In the genomic region with DNA sequence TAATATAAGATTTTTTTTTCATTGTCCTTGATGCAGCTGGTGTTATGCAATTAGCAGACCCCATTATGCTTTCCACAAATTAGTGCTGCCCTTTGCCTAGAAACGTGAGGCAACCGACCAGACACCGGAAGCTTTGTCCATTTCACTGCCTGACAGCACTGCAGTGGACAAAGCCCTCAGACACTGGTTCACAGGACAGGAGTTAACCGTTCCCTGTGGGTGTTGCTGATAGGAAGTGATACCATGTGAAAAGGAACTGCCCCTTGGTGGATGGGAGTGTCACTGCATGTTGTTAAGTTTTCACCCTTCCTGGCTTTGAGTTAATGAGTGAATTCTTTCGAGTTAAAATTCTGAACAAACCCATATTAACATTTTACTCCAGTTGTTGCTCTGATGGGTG, we compare ENCODE assay signal across 9 mouse cellular contexts.
DNase-seq lines count a peak whose midpoint lies in the region; ATAC-seq and TF ChIP-seq lines count a peak whose summit lies in the region.
"Had no signal": no experiment of that assay in that cellular context is flagged by ENCODE, and none has a peak within 500 bp of the region (broad histone marks: within the 10 kb centered on the region; RNA-seq: fewer than 3 reads in every experiment).

No protein-coding gene starts in this region.

- H3K4me2 ChIP-seq in forebrain, embryonic 12.5 days: peak overlapping the region; percentile 48; the same call in 1 of the 2 replicates

- peak; percentile 42 for ATAC-seq in forebrain, embryonic 12.5 days (ENCODE audit: low FRiP score)
- ATAC-seq in megakaryocyte-erythroid progenitor cell, adult 5-6 weeks (replicated peaks; ENCODE audit: low FRiP score, low TSS enrichment, poor library complexity, severe bottlenecking): no peak

- H3K9ac ChIP-seq in forebrain, embryonic 12.5 days: no peak overlapping the region

- WGBS in forebrain, embryonic 12.5 days: 15% methylated on average over 5 of the region's 5 CpGs

- no peak for DNase-seq in left cerebral cortex, adult 2 months (ENCODE audit: extremely low spot score in 1 of 2, low spot score in 2 of 2)
- DNase-seq in left cerebral cortex, postnatal 10 days (ENCODE audit: extremely low spot score in 1 of 2, low spot score in 2 of 2): no peak
- peak; percentile 21 for DNase-seq in kidney, postnatal 10 days
- peak; percentile 77 for DNase-seq in retina, embryonic 14.5 days (ENCODE audit: low spot score)
- DNase-seq in cerebellum, adult 8-10 months: no peak
- no peak for DNase-seq in cerebellum, adult 11-12 months

- intact Hi-C loops in left cerebral cortex, adult 2 months (cut with DNase I): loop anchor here (5.0 kb wide), 4 partner anchors 60 to 1290 kb away; a partner anchor contains a TSS
- intact Hi-C loops in left cerebral cortex, postnatal 10 days (cut with DNase I): loop anchor here (5.0 to 10.0 kb wide), 2 partner anchors 520 to 742 kb away; no protein-coding TSS in a partner anchor

- no peak overlapping the region for H3K27ac ChIP-seq in left cerebral cortex, adult 2 months
- H3K27ac ChIP-seq in forebrain, embryonic 12.5 days: no peak overlapping the region
- H3K27ac ChIP-seq: macrophage had no signal

- no peak overlapping the region for H3K4me3 ChIP-seq in left cerebral cortex, adult 2 months
- no peak overlapping the region for H3K4me3 ChIP-seq in forebrain, embryonic 12.5 days (replicated peaks)

- peak; percentile 12 for TF ChIP-seq CTCF in left cerebral cortex, adult 2 months (IDR thresholded peaks at IDR 0.05)

- no peaks in the 10 kb centered on the region for H3K27me3 ChIP-seq in forebrain, embryonic 12.5 days

- H3K9me3 ChIP-seq in forebrain, embryonic 12.5 days: no peaks in the 10 kb centered on the region

- peaks cover 22% of the 10 kb centered on the region for H3K4me1 ChIP-seq in forebrain, embryonic 12.5 days

- H3K36me3 ChIP-seq in forebrain, embryonic 12.5 days (replicated peaks): no peaks in the 10 kb centered on the region

Comparison
In these comparisons a context has a peak if more than half of its experiments do, and no peak if none do; other contexts are left out.
1. DNase-seq: peak in kidney, postnatal 10 days (single experiment) and retina, embryonic 14.5 days (single experiment); none in left cerebral cortex, adult 2 months (0 of 2), left cerebral cortex, postnatal 10 days (0 of 2), cerebellum, adult 8-10 months (single experiment) and cerebellum, adult 11-12 months (single experiment).